Mouse (Mus musculus) thymus, postnatal 36 days (tissue): ENCODE measurements around the gene Mapk12.

Experiments used
- DNase-seq, 2 experiments: peaks; one replicate each; pipeline ENCODE4 v3.0.0; 2022; ENCODE audit warnings: mixed read lengths in 2 of 2

Mapk12 gene

GRCm38 (mm10) chr15:89140659-89141252 is at the start of gene Mapk12:
Gene Mapk12, minus strand, starts transcription at chr15:89140703.
- DNase-seq = no peak

- DNase-seq = no peak
These were observed 44.4 kb upstream of the Mapk12 start for GRCm38 (mm10) chr15:89184937-89185227.

GRCm38 (mm10) chr15:89184141-89184936 is 43.8 kb upstream of the Mapk12 start:
- DNase-seq = no peak

GRCm38 (mm10) chr15:89182842-89183241 is 42.3 kb upstream of the Mapk12 start:
- no peak for DNase-seq

- DNase-seq = no peak
These were observed 41.8 kb upstream of the Mapk12 start for GRCm38 (mm10) chr15:89182328-89182741.

GRCm38 (mm10) chr15:89181561-89182270 is 41.2 kb upstream of the Mapk12 start:
- DNase-seq = no peak

- DNase-seq = no peak
These were observed 40.2 kb upstream of the Mapk12 start, which contains the start of gene Plxnb2 for GRCm38 (mm10) chr15:89180571-89181229. Gene Plxnb2, minus strand, starts transcription at chr15:89180788.

GRCm38 (mm10) chr15:89180081-89180541 is 39.6 kb upstream of the Mapk12 start:
- DNase-seq = no peak

GRCm38 (mm10) chr15:89179630-89179964 is 39.1 kb upstream of the Mapk12 start:
- no peak for DNase-seq

- DNase-seq = no peak
These were observed 38.6 kb upstream of the Mapk12 start for GRCm38 (mm10) chr15:89178954-89179629.

GRCm38 (mm10) chr15:89178260-89178860 is 37.9 kb upstream of the Mapk12 start:
- no peak for DNase-seq

- no peak for DNase-seq
These were observed 37.2 kb upstream of the Mapk12 start for GRCm38 (mm10) chr15:89177576-89178259.

- DNase-seq = no peak
These were observed 36.6 kb upstream of the Mapk12 start for GRCm38 (mm10) chr15:89177121-89177520.

GRCm38 (mm10) chr15:89175411-89176155 is 35.1 kb upstream of the Mapk12 start:
- DNase-seq = no peak

GRCm38 (mm10) chr15:89174889-89175339 is 34.4 kb upstream of the Mapk12 start:
- no peak for DNase-seq

- no peak for DNase-seq
These were observed 33.4 kb upstream of the Mapk12 start for GRCm38 (mm10) chr15:89173906-89174214.

- no peak for DNase-seq
These were observed 32.8 kb upstream of the Mapk12 start for GRCm38 (mm10) chr15:89173024-89173905.

- no peak for DNase-seq
These were observed 31.9 kb upstream of the Mapk12 start for GRCm38 (mm10) chr15:89172276-89172935.

GRCm38 (mm10) chr15:89171526-89172051 is 31.1 kb upstream of the Mapk12 start:
- no peak for DNase-seq
